Mouse (Mus musculus) CH12.LX (cell line): Measurements from ENCODE around the gene Trub1. TPM values are rescaled to one million over a fixed set of nuclear protein-coding genes. Genes with fewer than 3 reads are reported as not detected.

Experiments used
- DNase-seq: peaks from one replicate; pipeline ENCODE4 v3.0.0-alpha.2; 2013; ENCODE audit errors: extremely low read depth
- H3K27ac ChIP-seq: 2 replicates; pipeline ENCODE4 v1.5.1; 2012; ENCODE audit warnings: low read depth, mild to moderate bottlenecking, control low read depth, moderate library complexity; ENCODE audit not compliant: insufficient read depth
- H3K27me3 ChIP-seq: replicated peaks from 2 replicates; pipeline ENCODE3; 2012; ENCODE audit warnings: inconsistent platforms
- H3K36me3 ChIP-seq, 2 experiments: replicated peaks in 1 of 2; 2 replicates each; pipeline versions ENCODE3 to v1.6.1; 2012; ENCODE audit warnings: inconsistent platforms in 1 of 2, low read length in 1 of 2, mild to moderate bottlenecking in 1 of 2, mixed read lengths in 1 of 2, moderate library complexity in 1 of 2; ENCODE audit not compliant: control insufficient read depth in 1 of 2, insufficient read depth in 1 of 2
- H3K4me1 ChIP-seq, 2 experiments: 2 replicates each; pipeline ENCODE4 v1.6.1; 2012; ENCODE audit warnings: inconsistent platforms in 1 of 2, moderate library complexity in 1 of 2; ENCODE audit not compliant: insufficient read depth in 2 of 2, control insufficient read depth in 1 of 2
- H3K4me2 ChIP-seq: 2 replicates; pipeline ENCODE4 v1.6.1; 2012; ENCODE audit warnings: low read depth, mild to moderate bottlenecking, control low read depth; ENCODE audit not compliant: poor library complexity, insufficient read depth, severe bottlenecking
- H3K4me3 ChIP-seq, 3 experiments: fragments of 150-350 bp in 1 of 3; sonication (generic) in 1 of 3; replicated peaks in 1 of 3; 2 replicates each; pipeline versions ENCODE3 to v1.5.1; 2011 to 2012; ENCODE audit warnings: low read depth in 2 of 3, low read length in 2 of 3, mild to moderate bottlenecking in 2 of 3, moderate library complexity in 2 of 3, control low read depth in 1 of 3, improper control_type of control experiment in 1 of 3, inconsistent platforms in 1 of 3, mixed read lengths in 1 of 3; ENCODE audit not compliant: poor library complexity in 1 of 3
- H3K79me2 ChIP-seq: replicated peaks from 2 replicates; pipeline ENCODE4 v1.6.1; 2012; ENCODE audit warnings: mild to moderate bottlenecking, moderate library complexity; ENCODE audit not compliant: control insufficient read depth, poor library complexity, insufficient read depth, severe bottlenecking; ENCODE audit errors: extremely low read depth
- H3K9ac ChIP-seq: 2 replicates; pipeline ENCODE4 v1.6.1; 2012; ENCODE audit warnings: low read depth, mild to moderate bottlenecking, control low read depth, moderate library complexity; ENCODE audit not compliant: insufficient read depth
- H3K9me3 ChIP-seq: replicated peaks from 2 replicates; pipeline ENCODE3; 2012; ENCODE audit warnings: low read length, inconsistent platforms, mixed read lengths
- BHLHE40 ChIP-seq: IDR thresholded peaks from 2 replicates; pipeline ENCODE4 v1.6.1; 2011; ENCODE audit warnings: mild to moderate bottlenecking, low read depth, low read length, improper control_type of control experiment
- CHD1 ChIP-seq: IDR thresholded peaks from 2 replicates; pipeline ENCODE4 v1.6.1; 2012; ENCODE audit warnings: low read depth, low read length, improper control_type of control experiment, inconsistent platforms
- CTCF ChIP-seq, 2 experiments: IDR thresholded peaks in 1 of 2; conservative IDR thresholded peaks in 1 of 2; 2 replicates each; pipeline ENCODE4 v1.5.1; 2011 to 2012; ENCODE audit warnings: low read depth in 2 of 2, low read length in 2 of 2, improper control_type of control experiment in 1 of 2, inconsistent platforms in 1 of 2, mild to moderate bottlenecking in 1 of 2, moderate library complexity in 1 of 2
- E2F4 ChIP-seq: IDR thresholded peaks from 2 replicates; pipeline ENCODE4 v1.6.1; 2011; ENCODE audit warnings: low read depth, low read length, improper control_type of control experiment; ENCODE audit not compliant: insufficient replicate concordance
- EP300 ChIP-seq: IDR thresholded peaks from 2 replicates; pipeline ENCODE4 v1.6.1; 2011; ENCODE audit warnings: low read length, improper control_type of control experiment
- GABPA ChIP-seq: IDR thresholded peaks from 2 replicates; pipeline ENCODE4 v1.6.1; 2012; ENCODE audit warnings: low read depth, low read length, improper control_type of control experiment, inconsistent platforms; ENCODE audit not compliant: insufficient replicate concordance
- HCFC1 ChIP-seq: IDR thresholded peaks from 2 replicates; pipeline ENCODE4 v1.6.1; 2012; ENCODE audit warnings: low read depth, mild to moderate bottlenecking, inconsistent platforms, low read length, improper control_type of control experiment
- JUN ChIP-seq: IDR thresholded peaks from 2 replicates; pipeline ENCODE4 v1.6.1; 2011; ENCODE audit warnings: low read depth, mild to moderate bottlenecking, low read length, improper control_type of control experiment, moderate library complexity; ENCODE audit not compliant: insufficient read depth
- MAX ChIP-seq: IDR thresholded peaks from 2 replicates; pipeline ENCODE4 v1.6.1; 2011; ENCODE audit warnings: low read length, improper control_type of control experiment
- MAZ ChIP-seq: IDR thresholded peaks from 2 replicates; pipeline ENCODE4 v1.6.1; 2012; ENCODE audit warnings: low read depth, mild to moderate bottlenecking, inconsistent platforms, low read length, improper control_type of control experiment, moderate library complexity
- MXI1 ChIP-seq: IDR thresholded peaks from 2 replicates; pipeline ENCODE4 v1.6.1; 2011; ENCODE audit warnings: mild to moderate bottlenecking, low read depth, low read length, improper control_type of control experiment
- POLR2A ChIP-seq: IDR thresholded peaks from 2 replicates; pipeline ENCODE4 v1.6.1; 2011; ENCODE audit warnings: low read depth, mild to moderate bottlenecking, improper control_type of control experiment, low read length
- POLR2AphosphoS2 ChIP-seq: IDR thresholded peaks from 2 replicates; pipeline ENCODE4 v1.6.1; 2011; ENCODE audit warnings: low read depth, low read length, improper control_type of control experiment
- RAD21 ChIP-seq: IDR thresholded peaks from 2 replicates; pipeline ENCODE4 v1.6.1; 2011; ENCODE audit warnings: low read depth, mild to moderate bottlenecking, low read length, improper control_type of control experiment, moderate library complexity
- SMC3 ChIP-seq: IDR thresholded peaks from 2 replicates; pipeline ENCODE4 v1.6.1; 2011; ENCODE audit warnings: low read depth, low read length, improper control_type of control experiment
- TBP ChIP-seq: conservative IDR thresholded peaks from 2 replicates; pipeline ENCODE4 v1.6.1; 2011; ENCODE audit warnings: low read depth, low read length, improper control_type of control experiment
- USF1 ChIP-seq: IDR thresholded peaks from 2 replicates; pipeline ENCODE4 v1.6.1; 2014; ENCODE audit warnings: low read depth, mild to moderate bottlenecking, inconsistent platforms, low read length, improper control_type of control experiment
- ZC3H11A ChIP-seq: IDR thresholded peaks from 2 replicates; pipeline ENCODE4 v1.6.1; 2012; ENCODE audit warnings: low read depth, mild to moderate bottlenecking, inconsistent platforms, low read length, improper control_type of control experiment
- ZNF384 ChIP-seq: IDR thresholded peaks from 2 replicates; pipeline ENCODE4 v1.6.1; 2012; ENCODE audit warnings: low read depth, low read length, improper control_type of control experiment, inconsistent platforms
- dilution Hi-C: fragments of 300-500 bp; cut with MboI; formaldehyde crosslinking; loops from 2 replicates; pipeline ENCODE4 v1.14.3; 2020; ENCODE audit warnings: low sequenced_read_pairs; ENCODE audit not compliant: extremely low pct_unique_long_range_greater_than_20kb, extremely low pct_ligation_motif_present
- in situ Hi-C: fragments of 300-500 bp; cut with MboI; formaldehyde crosslinking; loops from 3 replicates; pipeline ENCODE4 v1.14.3; 2019; ENCODE audit warnings: low sequenced_read_pairs, low pct_ligation_motif_present, low pct_unique_long_range_greater_than_20kb, mixed read lengths
- polyA plus RNA-seq: library from polyadenylated mRNA; unstranded; fragments of >175 nt; gene quantifications from 2 replicates; pipeline ENCODE4 v1.2.1, GENCODE M21; 2012; ENCODE audit warnings: low read depth; ENCODE audit not compliant: insufficient read length
- total RNA-seq, 2 experiments: library from RNA; depleted of rRNA; stranded (reverse); fragments of 300-350 nt in 1 of 2; fragments of >200 nt in 1 of 2; gene quantifications; 2 replicates each; pipeline ENCODE4 v1.2.3; 2012 to 2014

Gene Trub1
- total and polyA plus RNA-seq, 3 experiments, result 36.2 to 40.0 (median 36.4) TPM

DNA sequence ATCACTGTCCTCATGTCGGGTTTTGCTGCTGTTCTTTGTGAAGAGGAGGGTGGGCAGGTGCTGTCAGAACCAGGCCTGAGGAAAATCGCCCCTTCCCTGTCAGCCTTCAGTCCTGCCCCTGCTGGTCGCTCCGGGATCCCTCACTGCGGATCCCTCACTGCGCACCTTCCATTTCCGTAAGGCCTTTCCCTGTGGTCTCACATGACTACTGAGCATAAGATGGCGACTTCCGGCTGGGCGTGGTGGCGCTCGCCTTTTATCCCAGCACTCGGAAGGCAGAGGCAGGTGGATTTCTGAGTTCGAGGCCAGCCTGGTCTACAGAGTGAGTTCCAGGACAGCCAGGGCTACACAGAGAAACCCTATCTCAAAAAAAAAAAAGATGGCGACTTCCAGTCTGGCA lies 27.4 kb upstream of the Trub1 start:
- Histone ChIP-seq H3K4me1 (peaks cover 0 to 3% of the 10 kb centered on the region in 2 experiments; a peak in 1 of 4 replicates), H3K4me3 (no peak overlapping the region), H3K79me2 (no peaks in the 10 kb centered on the region), H3K9ac (no peak overlapping the region), H3K9me3 (no peaks in the 10 kb centered on the region), H3K27ac (no peak overlapping the region), H3K36me3 (no peaks in the 10 kb centered on the region), H3K27me3 (peaks cover 1% of the 10 kb centered on the region), H3K4me2 (no peak overlapping the region)
- no peak for DNase-seq
- in situ Hi-C loops, result no loop called here
- dilution Hi-C loops, result no loop called here
- TF ChIP-seq E2F4 (no peak), GABPA (no peak), USF1 (no peak), ZNF384 (no peak)

GRCm38 (mm10) chr19:57426841-57427240 lies 25.9 kb upstream of the Trub1 start:
- Histone ChIP-seq H3K4me2 (no peak overlapping the region), H3K4me1 (peaks cover 0 to 3% of the 10 kb centered on the region in 2 experiments; a peak in 1 of 4 replicates), H3K9ac (no peak overlapping the region), H3K79me2 (no peaks in the 10 kb centered on the region), H3K27me3 (peaks cover 1% of the 10 kb centered on the region), H3K4me3 (no peak overlapping the region), H3K27ac (no peak overlapping the region), H3K36me3 (no peaks in the 10 kb centered on the region), H3K9me3 (no peaks in the 10 kb centered on the region)
- no peak for DNase-seq
- no peak for TF ChIP-seq EP300
- TF ChIP-seq BHLHE40, result no peak
- no peak for TF ChIP-seq POLR2AphosphoS2
- no peak for TF ChIP-seq POLR2A
- no peak for TF ChIP-seq HCFC1
- no peak for TF ChIP-seq USF1
- TF ChIP-seq MXI1, result no peak
- no peak for TF ChIP-seq CTCF (conservative IDR thresholded peaks at IDR 0.05 in 1 of 2, IDR thresholded peaks at IDR 0.05 in 1 of 2; ENCODE audit: low read depth in 2 of 2, low read length in 2 of 2)
- no peak for TF ChIP-seq SMC3
- no peak for TF ChIP-seq MAZ
- no peak for TF ChIP-seq RAD21
- no peak for TF ChIP-seq JUN
- no peak for TF ChIP-seq ZC3H11A
- no peak for TF ChIP-seq CHD1
- TF ChIP-seq MAX, result no peak
- no peak for TF ChIP-seq TBP
- no peak for TF ChIP-seq GABPA
- in situ Hi-C loops, result no loop called here
- dilution Hi-C loops, result no loop called here
